Mouse (Mus musculus): Measurements from ENCODE around the gene Txlng.
"Not testable (repeated sequence)": the region's sequence is repeated elsewhere in the genome, so short reads cannot be mapped to it uniquely, and the experiment has no call there.

Txlng gene

DNA sequence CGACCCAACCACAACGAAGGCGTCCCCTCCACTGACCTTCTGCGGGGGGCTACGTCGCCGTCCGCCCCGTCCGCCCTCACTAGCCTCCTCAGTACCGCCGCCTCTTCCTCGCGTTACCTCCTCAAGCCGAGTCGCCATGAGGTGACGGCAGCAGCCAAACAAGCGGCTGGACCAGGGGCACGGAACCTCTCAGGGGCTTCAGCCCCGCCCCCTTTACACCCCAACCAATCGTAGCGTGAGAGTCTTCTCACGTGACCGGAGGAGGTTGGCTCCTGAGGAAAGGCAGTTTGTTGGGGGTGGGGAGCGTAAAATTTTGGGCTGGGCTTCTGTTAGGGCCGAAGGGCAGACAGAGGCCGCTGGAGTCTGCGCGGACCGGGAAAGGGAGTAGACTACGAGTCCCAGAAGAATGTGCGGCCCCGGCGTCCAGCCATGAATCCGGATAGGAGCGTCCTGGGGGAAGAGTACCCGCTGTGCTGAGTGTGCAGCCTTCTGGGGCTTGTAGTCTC, at the start of gene Txlng:
Gene Txlng (minus strand): TSS at position 252 of the 506 bp plus-strand sequence.
- DNase-seq (ENCODE audit: low read depth, low spot score), result peak; percentile 98

DNA sequence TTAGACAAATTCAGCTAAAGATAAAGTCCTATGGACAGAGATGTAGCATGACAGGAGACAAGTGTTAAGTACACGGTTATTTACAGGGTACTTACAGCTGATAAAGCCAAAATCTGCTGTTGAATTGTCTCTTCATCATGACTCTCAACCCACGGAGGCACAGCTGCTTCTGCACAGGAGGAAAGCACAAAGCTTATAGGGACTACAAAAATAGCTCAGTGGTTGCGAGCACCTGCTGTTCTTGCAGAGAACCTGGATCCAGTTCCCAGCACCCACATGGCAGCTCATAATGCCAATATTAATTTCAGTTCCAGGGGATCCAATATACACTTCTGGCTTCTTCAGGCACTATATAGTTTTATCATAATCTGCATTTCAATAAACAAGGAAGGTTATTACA, 49.0 kb upstream of the Txlng start:
- DNase-seq (ENCODE audit: low read depth, low spot score), result no peak

DNA sequence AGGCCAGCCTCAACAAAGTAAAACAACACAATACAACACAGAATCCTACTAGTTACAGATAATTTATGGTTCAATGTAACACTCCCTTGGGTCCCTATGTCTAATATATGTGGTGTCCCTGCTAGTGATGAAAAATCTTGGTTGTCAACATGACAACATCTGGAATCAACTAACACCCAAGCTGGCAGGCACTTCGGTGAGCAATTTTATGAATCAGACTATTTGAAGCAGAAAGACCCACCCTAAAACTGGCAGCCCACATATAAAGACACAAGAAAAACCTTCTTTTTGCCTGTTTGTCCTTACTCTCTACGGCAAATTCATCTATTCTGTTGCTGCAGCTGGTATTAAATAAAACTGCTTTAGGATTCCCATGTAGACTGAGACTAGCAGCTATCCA, 44.5 kb upstream of the Txlng start:
- DNase-seq (ENCODE audit: low read depth, low spot score), result no peak

DNA sequence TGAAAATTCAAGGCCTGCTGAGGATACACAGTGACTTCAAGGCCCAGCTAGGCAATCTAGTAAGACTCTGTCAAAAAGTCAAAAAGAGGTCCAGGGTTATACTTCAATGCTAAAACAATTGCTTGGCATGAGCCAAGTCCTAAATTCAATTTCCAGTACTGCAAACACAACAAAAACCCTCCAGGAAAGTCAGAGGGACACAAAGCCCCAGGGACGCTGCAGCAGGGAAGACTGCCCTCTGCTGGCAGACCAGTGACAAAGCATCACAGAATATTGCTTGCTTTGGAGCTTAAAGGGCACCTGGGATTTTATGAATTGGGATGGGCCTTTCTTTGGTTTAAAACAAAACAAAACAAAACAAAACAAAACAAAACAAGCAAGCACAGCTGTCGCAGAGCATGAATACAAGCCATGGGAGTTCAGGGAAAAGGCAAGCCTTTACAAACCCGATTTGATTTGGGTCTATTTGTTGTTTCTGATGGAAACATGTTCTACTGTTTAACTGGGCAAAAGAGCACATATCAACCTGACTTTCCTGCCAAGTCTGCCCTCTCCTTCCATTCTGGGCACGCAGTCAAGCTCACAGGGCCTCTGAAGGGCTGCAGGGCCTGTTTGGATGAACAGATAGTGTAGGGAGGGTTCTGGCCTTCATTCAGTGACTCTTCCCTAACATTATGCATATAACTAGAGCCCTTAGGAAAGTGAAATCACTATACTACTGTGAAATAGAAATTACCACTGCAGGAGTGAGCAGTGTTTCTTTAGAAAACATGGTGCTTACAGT, 42.7 kb upstream of the Txlng start:
- DNase-seq (ENCODE audit: low read depth, low spot score), result peak; percentile 35

DNA sequence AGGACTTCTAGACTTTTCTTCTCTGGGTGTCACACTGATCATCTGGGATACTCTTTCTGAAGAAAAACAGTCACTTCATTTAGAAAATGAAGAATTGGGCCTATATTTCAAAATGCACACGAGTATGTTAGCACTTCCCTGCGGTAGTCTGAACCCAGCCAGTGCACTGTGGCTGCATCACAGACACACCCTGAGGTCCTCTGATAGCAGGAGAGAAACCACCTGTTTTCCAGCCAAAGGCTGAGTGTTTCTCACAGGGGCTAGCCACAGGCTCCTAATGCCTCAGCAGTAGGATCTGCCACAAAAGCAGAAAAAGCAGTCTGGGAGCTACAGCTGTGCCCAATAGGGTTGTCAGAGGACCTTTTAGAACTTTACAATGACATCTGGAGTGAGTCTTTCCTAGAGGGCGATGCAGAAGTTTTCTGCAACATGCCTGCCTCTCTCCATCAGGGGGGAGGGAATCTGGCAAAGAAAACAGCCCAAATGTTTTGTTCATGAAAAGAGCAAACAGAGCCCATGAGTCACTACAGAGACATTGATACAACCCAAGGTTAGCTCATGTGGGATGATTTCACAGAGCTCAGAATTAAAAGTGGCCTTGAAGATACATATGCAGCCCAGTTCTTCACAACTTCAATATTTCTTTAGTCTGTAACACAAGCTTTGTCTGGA, 39.2 kb upstream of the Txlng start:
- DNase-seq (ENCODE audit: low read depth, low spot score), result no peak

DNA sequence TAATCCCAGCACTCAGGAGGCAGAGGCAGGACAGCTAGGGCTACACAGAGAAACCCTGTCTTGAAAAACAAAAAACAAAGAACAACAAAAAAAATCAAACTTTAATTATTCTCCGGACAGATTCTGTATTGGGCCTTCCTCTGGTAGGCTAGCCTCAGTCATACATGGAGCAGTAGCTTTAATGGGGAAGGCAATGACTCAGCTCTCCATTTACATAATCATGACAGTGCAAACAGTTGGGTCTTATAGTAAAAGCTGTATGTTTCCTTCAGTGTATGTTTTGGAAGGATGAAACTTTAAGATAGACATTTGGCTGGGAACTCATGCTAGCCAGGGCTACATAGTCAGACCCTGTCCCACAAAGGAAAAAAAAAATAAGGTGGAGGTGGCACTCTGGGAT, 19.4 kb upstream of the Txlng start:
- DNase-seq (ENCODE audit: low read depth, low spot score), result no peak

DNA sequence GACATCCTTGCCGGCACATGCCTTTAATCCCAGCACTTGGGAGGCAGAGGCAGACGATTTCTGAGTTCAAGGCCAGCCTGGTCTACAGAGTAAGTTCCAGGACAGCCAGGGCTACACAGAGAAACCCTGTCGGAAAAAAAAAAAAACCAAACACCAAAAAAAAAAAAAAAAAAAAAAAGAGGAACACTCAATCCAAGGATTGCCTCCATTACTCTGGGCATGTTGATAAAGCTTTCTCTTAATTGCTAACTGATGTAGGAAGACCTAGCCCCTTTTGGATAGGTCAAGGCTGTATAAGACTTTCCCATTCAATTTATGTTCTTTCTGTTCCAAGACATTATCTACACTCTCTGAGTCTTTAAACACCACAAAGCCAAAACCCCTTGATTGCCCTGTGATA, 16.3 kb upstream of the Txlng start:
- DNase-seq (ENCODE audit: low read depth, low spot score), result no peak

DNA sequence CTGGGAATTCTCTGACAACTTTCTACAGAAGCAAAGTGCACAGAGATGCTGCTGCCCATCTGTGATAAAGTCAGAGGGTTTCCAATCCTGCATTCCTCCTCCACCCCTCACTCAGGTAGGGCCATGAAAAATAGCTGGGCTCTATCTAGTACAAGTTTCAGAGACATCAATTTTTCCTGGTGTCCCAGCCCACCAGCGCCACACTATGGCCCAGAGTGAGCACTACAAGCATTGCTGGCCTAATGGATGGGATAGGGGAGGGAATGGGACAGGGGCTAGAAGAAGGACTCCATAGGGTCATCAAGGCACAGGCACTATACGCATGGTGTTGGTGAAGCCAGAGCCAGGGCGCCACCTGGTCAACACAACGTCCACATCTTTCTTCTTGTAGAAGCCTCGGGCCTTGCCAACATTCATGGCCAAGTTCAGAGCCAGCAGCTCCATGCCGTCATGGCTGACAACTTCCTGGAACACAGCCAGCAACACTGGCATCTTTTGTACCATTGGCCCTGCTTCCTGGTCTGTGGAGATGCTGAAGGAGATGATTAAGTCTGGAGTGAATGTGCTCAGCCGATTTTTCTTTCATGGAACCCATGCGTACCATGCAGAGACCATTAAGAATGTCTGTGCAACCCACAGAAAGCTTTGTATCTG, 15.3 kb upstream of the Txlng start:
- peak; percentile 63 for DNase-seq (ENCODE audit: low read depth, low spot score)

DNA sequence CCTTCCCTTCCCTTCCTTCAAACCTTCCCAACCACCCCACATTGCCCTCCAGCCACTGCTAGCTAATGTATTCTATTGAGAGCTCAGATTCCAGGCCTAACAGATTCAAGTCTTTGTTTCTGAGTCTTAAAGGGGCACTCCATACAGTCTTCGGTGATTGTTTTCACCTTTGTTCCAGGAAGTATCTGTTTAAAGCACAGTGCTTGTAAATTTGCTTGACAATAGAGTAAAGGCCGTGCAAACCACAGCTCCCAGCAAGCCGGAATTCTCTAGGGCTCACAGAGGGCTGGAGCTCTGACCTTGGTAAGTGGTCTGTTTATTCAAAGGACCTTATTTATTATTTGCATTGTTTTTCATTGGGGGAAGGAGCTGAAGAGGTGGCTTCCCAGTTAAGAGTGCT, 2.8 kb upstream of the Txlng start:
- DNase-seq (ENCODE audit: low read depth, low spot score), result peak; percentile 95

DNA sequence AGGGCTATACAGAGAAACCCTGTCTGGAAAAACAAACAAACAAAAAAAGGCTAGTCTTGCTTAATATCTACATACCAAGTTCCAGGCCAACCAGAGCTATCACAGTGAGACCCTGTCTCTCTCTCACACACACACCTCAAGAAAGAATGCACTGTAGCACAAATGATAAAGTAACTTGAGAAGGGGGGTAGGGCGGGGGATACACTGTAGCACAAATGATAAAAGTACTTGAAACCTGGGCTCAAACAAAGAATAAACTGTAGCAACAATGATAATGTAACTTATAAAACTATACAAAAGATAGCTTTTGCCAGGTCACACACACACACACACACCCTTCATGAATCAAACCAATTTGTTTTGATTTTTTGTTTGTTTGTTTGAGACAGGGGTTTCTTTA, 2.3 kb upstream of the Txlng start:
- peak; percentile 74 for DNase-seq (ENCODE audit: low read depth, low spot score)

DNA sequence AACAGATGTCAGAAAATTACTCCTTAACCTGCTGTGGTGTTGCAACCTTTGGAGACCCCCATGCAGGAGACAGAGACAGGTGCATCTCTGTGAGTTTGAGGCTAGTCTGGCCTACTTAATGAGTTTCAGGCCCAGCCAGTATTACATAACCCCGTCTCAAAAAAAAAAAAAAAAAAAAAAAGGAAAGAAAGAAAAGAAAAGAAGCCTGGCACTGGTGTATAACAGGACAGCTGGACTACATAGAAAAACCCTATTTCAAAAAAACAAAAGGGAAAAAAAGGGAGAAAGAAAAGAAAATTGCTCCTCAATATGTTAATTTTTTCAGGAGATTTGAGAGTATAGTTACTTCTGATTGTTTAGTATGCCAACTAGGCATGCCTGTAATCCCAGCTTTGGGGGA, 1.8 kb upstream of the Txlng start:
- no peak for DNase-seq (ENCODE audit: low read depth, low spot score)

DNA sequence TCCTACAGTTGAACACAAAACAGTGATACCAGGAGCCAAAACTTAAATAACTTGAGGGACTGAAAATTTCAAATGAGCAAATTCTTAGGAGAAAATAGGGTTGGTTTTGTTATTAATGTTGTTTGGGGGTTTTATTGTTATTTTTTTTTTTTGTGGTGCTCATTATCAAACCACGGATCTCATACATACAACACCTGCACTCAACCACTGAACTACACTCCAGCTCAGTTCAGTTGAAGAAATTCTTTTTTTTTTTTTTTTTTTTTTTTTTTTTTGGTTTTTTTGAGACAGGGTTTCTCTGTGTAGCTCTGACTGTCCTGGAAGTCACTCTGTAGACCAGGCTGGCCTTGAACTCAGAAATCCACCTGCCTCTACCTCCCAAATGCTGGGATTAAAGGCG, 1.1 kb upstream of the Txlng start:
- DNase-seq (ENCODE audit: low read depth, low spot score), result not testable (repeated sequence)

DNA sequence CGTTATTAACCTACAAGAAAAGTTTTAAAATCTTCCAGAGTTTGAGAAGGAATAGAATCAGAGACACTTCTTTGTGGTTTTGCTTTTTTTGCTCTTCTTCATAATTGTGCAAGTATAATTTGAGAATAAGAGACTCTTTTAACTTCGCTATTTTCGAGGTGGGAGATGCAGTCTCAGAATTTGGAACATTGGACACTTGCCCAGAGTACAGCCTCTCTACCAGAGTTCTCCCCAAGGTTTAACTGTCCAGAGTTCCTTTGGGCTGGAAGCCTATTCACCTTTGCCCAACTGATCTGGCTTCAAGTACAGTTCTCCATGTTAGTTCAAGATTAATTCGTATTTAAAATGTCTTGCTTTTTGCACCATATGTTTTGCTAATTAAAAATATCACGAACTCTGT, 487 bp upstream of the Txlng start:
- DNase-seq (ENCODE audit: low read depth, low spot score), result no peak

DNA sequence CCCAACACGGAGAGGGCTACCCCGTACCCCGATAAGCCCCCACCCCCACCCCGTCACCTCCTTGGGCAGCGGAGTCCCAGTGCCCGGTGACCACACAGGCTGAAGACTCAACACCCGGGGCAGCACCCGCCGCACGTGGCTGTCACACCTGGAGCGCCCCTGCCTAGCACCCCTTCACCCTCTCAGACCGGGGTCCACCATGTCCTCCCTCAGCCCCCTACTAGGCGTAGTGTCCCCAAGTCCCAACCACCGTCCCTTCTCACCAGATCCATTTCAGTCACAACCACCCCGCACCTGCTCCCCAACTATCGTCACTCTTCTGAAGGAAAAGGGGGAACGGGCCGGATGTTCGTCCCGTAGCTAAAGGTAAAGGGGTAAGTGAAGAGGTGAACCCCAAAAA, 471 bp downstream of the Txlng start:
- no peak for DNase-seq (ENCODE audit: low read depth, low spot score)

DNA sequence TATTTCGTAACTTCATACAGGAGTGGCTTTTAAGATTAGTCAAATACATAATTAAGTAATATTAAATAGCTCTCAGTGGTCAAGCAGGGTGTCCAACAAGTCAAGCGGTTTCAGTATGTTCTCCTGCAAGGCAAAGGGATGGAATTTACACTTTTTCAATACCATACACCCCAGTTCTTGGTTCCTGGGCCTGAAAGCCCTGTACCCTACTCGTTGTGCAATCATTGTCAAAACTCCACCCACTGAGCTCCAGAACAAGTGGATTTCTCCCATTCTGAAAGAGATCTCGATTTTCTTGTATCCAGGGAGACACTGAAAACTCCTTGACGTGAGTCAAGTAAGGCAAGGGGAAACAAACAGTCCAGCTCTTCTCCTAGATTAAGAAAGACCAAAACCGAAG, 1.2 kb downstream of the Txlng start:
- DNase-seq (ENCODE audit: low read depth, low spot score), result no peak

DNA sequence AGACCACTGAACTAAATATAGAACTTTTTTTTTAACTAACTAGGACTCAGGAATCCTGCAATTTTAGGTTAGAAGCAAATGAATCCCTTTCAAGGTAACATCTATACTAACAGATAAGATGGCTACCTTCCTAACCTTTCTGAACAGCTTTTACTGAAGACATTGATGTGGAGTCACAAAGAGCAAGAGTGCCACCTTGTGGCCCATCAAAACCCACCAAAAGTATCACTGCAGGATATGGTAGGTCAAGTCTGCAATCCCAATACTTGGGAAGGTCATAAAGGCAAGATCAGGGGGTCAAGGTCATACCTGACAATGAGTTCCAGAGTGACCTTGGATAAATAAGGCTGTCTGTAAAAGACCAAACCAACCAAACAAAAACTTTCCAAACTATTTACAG, 28.9 kb downstream of the Txlng start:
- DNase-seq (ENCODE audit: low read depth, low spot score), result peak; percentile 84

DNA sequence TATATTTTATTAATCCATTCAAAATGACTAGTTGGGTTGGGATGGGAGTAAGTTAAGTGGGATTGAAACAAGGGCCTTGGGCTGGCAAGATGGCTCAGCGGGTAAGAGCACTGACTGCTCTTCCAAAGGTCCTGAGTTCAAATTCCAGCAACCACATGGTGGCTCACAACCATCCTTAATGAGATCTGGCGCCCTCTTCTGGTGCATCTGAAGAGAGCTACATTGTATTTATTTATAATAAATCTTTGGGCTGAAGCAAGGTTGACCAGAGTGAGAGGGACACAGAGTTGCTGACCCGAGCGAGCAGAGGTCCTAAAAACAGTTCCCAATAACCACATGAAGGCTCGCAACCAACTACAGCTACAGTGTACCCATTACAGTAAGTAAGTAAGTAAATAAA, 37.9 kb downstream of the Txlng start:
- DNase-seq (ENCODE audit: low read depth, low spot score), result peak; percentile 24

DNA sequence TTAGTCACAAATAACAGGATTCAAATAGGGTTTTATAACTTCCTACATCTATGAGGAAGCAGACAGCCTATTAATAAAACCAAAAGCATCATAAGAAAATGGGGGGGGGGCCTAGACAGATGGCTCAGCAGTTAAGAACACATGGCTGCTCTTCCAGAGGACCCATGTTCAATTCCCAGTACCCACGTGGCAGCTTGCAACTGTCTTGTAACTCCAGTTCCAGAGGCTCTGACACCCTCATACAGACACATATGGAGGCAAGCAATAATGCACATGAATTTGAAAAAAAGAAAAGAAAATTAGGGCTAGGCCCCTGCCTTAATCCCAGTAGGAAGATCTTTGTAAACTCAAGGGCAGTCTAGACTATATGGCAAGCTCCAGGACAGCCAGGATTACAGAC, 40.9 kb downstream of the Txlng start:
- DNase-seq (ENCODE audit: low read depth, low spot score), result no peak

DNA sequence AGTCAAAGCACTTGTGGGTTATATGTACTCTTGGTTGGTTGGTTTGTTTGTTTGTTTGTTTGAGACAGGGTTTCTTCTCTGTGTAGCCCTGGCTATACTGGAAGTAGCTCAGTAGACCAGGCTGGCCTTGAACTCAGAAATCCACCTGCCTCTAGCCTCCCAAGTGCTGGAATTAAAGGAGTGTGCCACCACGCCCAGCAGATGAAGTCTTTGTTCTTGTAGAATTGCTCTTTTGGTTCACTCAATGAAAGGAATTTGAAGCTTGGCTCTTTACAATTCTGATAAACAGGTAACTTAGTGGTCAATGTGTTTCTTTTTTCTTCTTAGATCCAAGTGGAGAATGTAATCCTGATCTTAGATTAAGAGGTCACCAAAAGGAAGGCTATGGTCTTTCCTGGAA, 58.5 kb downstream of the Txlng start:
- DNase-seq (ENCODE audit: low read depth, low spot score), result peak; percentile 76

DNA sequence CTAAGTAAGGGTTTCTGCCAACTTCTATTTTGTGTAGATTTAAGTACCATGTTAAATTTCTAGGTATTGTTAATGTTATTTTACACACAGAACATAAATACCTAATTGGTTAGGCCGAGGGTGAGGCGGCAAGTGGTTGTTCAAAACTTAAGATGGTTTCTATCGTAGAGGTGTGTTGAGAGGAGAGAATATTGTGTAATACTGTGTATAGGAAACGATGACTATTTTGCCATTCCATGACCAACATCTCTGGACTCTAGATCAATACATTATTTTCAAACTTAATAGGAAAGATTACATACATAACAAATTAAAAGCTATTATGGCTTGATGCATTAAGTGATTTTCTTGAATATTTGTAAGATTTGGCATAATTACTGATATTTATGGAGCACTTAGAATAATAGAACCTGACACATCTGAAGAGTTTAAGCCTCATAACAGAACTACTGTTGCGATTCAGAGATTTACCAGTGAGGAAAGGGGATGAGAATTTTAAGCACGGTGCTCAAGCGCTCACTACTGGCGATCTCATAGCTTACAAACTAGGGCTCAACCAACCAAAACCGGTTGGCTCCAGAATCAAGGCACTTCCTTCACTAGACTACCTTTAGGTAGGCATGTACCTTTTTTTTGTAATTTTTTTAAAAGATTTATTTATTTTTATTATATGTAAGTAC, 67.4 kb downstream of the Txlng start:
- DNase-seq (ENCODE audit: low read depth, low spot score), result peak; percentile 36

DNA sequence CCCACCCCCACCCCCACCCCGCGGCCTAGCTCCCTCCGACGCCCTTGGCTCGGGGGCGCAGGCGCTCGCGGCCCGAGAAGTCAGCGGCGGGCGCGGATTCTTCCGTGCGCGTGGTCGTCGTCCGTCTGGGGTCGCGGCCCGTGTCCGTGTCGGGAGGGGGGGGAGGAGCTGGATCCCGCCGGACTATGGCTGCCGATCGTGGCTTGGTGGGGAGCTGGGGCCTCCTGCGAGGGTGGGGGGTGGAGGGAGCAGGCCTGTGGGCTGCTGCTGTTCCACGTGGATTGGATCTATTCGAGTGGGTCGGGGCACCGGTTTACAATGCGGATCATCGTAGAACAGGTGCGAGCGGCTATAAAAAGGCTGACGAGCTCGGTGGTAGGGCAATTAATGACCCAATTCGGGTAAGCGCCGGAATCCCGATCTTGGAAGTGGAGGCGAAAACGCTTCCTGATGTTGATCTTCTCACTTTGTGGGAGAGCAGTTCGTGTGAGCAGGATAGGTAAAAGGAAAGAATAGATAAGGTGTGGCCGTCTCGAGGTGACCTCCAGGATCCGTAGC, 68.2 kb downstream of the Txlng start:
- peak; percentile 59 for DNase-seq (ENCODE audit: low read depth, low spot score)

All from ZHBTc4 (cell line).